Mouse (Mus musculus) megakaryocyte, adult 5-6 weeks (primary cell): Measurements from ENCODE around the gene Fam71d. TPM values are rescaled to one million over a fixed set of nuclear protein-coding genes. Genes with fewer than 3 reads are reported as not detected.

Experiments
- ATAC-seq: 2 replicates; pipeline ENCODE4 v1.8.0; 2016; ENCODE audit warnings: mild to moderate bottlenecking, inconsistent platforms; ENCODE audit not compliant: poor library complexity, severe bottlenecking
- total RNA-seq, 2 experiments: library from RNA; stranded (forward) in 1 of 2; stranded (reverse) in 1 of 2; fragments of 153-499, 151-499 nt in 1 of 2; fragments of 221-1000, 200-1000 nt in 1 of 2; gene quantifications; 2 replicates each; pipeline versions ENCODE4 v1.2.3 to v1.2.4; 2015 to 2017

Gene Fam71d
- total RNA-seq, 2 experiments from 2014 or later = not detected

GRCm38 (mm10) chr12:78769031-78769713 lies 77.8 kb downstream of the Fam71d start:
- no peak for ATAC-seq

GRCm38 (mm10) chr12:78773211-78773610 lies 81.9 kb downstream of the Fam71d start:
- no peak for ATAC-seq

GRCm38 (mm10) chr12:78777916-78778315 lies 86.6 kb downstream of the Fam71d start:
- ATAC-seq = no peak

GRCm38 (mm10) chr12:78778423-78779067 lies 87.2 kb downstream of the Fam71d start:
- ATAC-seq = no peak

Other genes with a start within 250 kb of the Fam71d start
- gene Mpp5, start 57.4 kb downstream of the Fam71d start, total RNA-seq (2015) = 5.1 and 10.1 TPM in 2 replicates
- gene Mpp5, start 57.4 kb downstream of the Fam71d start, total RNA-seq (2017) = 23.9 and 27.7 TPM in 2 replicates
- 114 and 122 TPM in 2 replicates for gene Atp6v1d, start 170.1 kb downstream of the Fam71d start, total RNA-seq (2015)
- 50.5 and 55.4 TPM in 2 replicates for gene Atp6v1d, start 170.1 kb downstream of the Fam71d start, total RNA-seq (2017)
- 63.9 and 90.0 TPM in 2 replicates for gene Eif2s1, start 170.3 kb downstream of the Fam71d start, total RNA-seq (2015)
- gene Eif2s1, start 170.3 kb downstream of the Fam71d start, total RNA-seq (2017) = 49.9 and 52.5 TPM in 2 replicates
- gene Plek2, start 215.4 kb downstream of the Fam71d start, total RNA-seq (2015) = not detected in 2 replicates
- not detected in 2 replicates for gene Plek2, start 215.4 kb downstream of the Fam71d start, total RNA-seq (2017)